Mouse (Mus musculus) heart, postnatal 0 days (tissue): ENCODE data around the gene Rps24. TPM values are rescaled to one million over a fixed set of nuclear protein-coding genes. Genes with fewer than 3 reads are reported as not detected.
"Not testable (repeated sequence)": the region's sequence is repeated elsewhere in the genome, so short reads cannot be mapped to it uniquely, and the experiment has no call there.

ENCODE experiments used
- ATAC-seq: fragments of 200-750 bp; cut with Nextera tagmentation; 2 replicates; pipeline ENCODE4 v1.8.0; 2017; ENCODE audit warnings: low read depth, moderate number of reproducible peaks, moderate library complexity; ENCODE audit not compliant: insufficient read depth
- DNase-seq: peaks from one replicate; pipeline ENCODE4 v3.0.0-alpha.2; 2016; ENCODE audit warnings: low spot score
- H3K27ac ChIP-seq: fragments of 300-500 bp; sonication (generic); 2 replicates; pipeline ENCODE4 v1.5.1; 2014; ENCODE audit warnings: low read depth, mild to moderate bottlenecking
- H3K27me3 ChIP-seq: fragments of 300-500 bp; sonication (generic); 2 replicates; pipeline ENCODE4 v1.6.1; 2014; ENCODE audit warnings: low read length, mixed read lengths; ENCODE audit not compliant: control insufficient read depth, insufficient read depth
- H3K36me3 ChIP-seq: fragments of 300-500 bp; sonication (generic); replicated peaks from 2 replicates; pipeline ENCODE4 v1.6.1; 2014; ENCODE audit warnings: low read length, mixed read lengths; ENCODE audit not compliant: control insufficient read depth, insufficient read depth
- H3K4me1 ChIP-seq: fragments of 300-500 bp; sonication (generic); 2 replicates; pipeline ENCODE4 v1.6.1; 2014; ENCODE audit warnings: antibody characterized with exemption; ENCODE audit not compliant: control insufficient read depth, insufficient read depth
- H3K4me2 ChIP-seq: fragments of 300-500 bp; sonication (generic); 2 replicates; pipeline ENCODE4 v1.6.1; 2014; ENCODE audit warnings: low read depth, mild to moderate bottlenecking, low read length, moderate library complexity
- H3K4me3 ChIP-seq: fragments of 300-500 bp; sonication (generic); 2 replicates; pipeline ENCODE4 v1.5.1; 2014; ENCODE audit warnings: low read depth, low read length
- H3K9ac ChIP-seq: fragments of 300-500 bp; sonication (generic); replicated peaks from 2 replicates; pipeline ENCODE4 v1.6.1; 2014; ENCODE audit warnings: low read depth, low read length, mixed read lengths
- H3K9me3 ChIP-seq: fragments of 300-500 bp; sonication (generic); replicated peaks from 2 replicates; pipeline ENCODE4 v1.6.1; 2016; ENCODE audit warnings: low read length; ENCODE audit not compliant: control insufficient read depth
- CTCF ChIP-seq: IDR thresholded peaks from 2 replicates; pipeline ENCODE4 v1.5.1; 2016; ENCODE audit warnings: antibody characterized with exemption, control low read depth, low read depth
- EP300 ChIP-seq: IDR thresholded peaks from 2 replicates; pipeline ENCODE4 v1.6.1; 2016; ENCODE audit warnings: antibody characterized with exemption, low read depth
- WGBS: fragments of 180-500 bp; shearing (Covaris S2); extraction: QIAGEN DNeasy Blood & Tissue Kit; methylation state at CpG from one replicate; pipeline ENCODE4 v1.1.7; 2014; 5-methylcytosine and 5-hydroxymethylcytosine counted together
- polyA plus RNA-seq: library from polyadenylated mRNA; unstranded; fragments of >200 nt; fragmentation: Nextera tagmentation; extraction: Ambion mirVana; gene quantifications from 2 replicates; pipeline ENCODE4 v1.2.1, GENCODE M21; 2015
- total RNA-seq: library from RNA; depleted of rRNA; stranded (reverse); fragments of >200 nt; gene quantifications from 2 replicates; pipeline ENCODE4 v1.2.3, GENCODE M21; 2014; ENCODE audit warnings: low replicate concordance; rRNA removed

Gene Rps24
- 1,343 and 1,619 TPM in 2 replicates for total RNA-seq
- 690 and 717 TPM in 2 replicates for polyA plus RNA-seq

DNA sequence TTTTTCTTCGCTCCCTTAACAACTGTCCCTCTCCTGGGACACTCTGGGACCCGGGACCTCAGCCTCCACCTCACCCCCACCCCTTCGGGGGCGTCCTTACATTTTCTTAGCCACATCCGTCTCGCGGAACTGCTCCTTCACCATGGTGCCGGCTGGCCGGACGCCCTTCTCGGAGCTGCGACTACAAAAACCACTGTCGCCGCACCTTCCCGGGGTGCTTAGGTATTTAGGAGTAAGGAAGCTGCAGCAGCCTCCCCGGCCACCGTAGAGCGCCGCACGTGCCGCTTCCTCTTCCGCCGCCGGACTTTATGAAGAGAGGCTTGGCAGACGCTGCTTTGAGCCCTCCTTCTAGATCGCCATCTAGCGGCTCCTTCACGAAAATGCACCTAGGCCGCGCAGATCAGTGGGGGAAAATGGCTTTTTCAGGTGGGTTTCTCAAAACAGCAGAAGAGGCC lies at the start of gene Rps24, which contains the start of gene Polr3a:
Gene Rps24 (plus strand): TSS at position 353 of the 455 bp plus-strand sequence.
Gene Polr3a (minus strand): TSS at position 286 of the 455 bp plus-strand sequence.
- H3K9ac ChIP-seq, result peak within 1 kb of the TSS; percentile 88
- H3K9me3 ChIP-seq, result no peaks in the 10 kb centered on the region
- peaks cover 16% of the 10 kb centered on the region for H3K4me1 ChIP-seq
- DNase-seq, result peak; percentile 92
- peak within 1 kb of the TSS; percentile 86 for H3K4me2 ChIP-seq
- peak within 1 kb of the TSS; percentile 94 for H3K4me3 ChIP-seq
- no peaks in the 10 kb centered on the region for H3K27me3 ChIP-seq
- H3K27ac ChIP-seq, result peak within 1 kb of the TSS; percentile 46
- peak; percentile 65 for ATAC-seq
- H3K36me3 ChIP-seq, result peaks cover 25% of the 10 kb centered on the region
- WGBS, result 0% methylated on average over 30 of the region's 30 CpGs
- TF ChIP-seq CTCF (peak; percentile 90), EP300 (peak; percentile 77; the same call in 1 of the 2 replicates)

DNA sequence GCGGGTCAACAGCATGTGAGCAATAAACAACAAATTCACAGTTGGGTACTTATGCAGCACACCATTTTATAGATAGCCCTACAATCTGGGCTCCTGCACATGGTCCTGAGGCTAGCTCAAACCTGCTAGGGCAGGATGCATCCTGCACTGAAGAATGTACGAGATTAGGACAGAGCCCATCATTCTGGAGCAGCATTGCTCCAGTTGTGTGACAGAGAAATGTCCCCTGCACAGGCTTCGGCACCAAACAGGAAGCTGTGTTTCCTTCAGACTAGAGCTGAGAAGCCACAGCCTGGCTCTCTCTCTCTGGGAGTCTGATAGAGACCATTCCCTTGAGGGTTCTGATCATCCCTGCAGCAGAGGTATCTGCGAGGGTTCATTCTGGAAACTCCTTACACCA lies 43.4 kb upstream of the Rps24 start:
- not testable (repeated sequence) for H3K4me3 ChIP-seq, H3K9me3 ChIP-seq, H3K4me2 ChIP-seq, DNase-seq, H3K27ac ChIP-seq, ATAC-seq, H3K27me3 ChIP-seq, H3K4me1 ChIP-seq, H3K9ac ChIP-seq
- peaks cover 16% of the 10 kb centered on the region for H3K36me3 ChIP-seq
- WGBS, result 64% methylated on average over 4 of the region's 4 CpGs

GRCm38 (mm10) chr14:24458191-24458590 lies 28.7 kb upstream of the Rps24 start:
- H3K4me2 ChIP-seq, result no peak overlapping the region
- TF ChIP-seq EP300 (no peak), CTCF (no peak)
- no peaks in the 10 kb centered on the region for H3K27me3 ChIP-seq
- DNase-seq, result no peak
- H3K4me3 ChIP-seq, result no peak overlapping the region
- no peak overlapping the region for H3K27ac ChIP-seq
- no peaks in the 10 kb centered on the region for H3K4me1 ChIP-seq
- no peaks in the 10 kb centered on the region for H3K9me3 ChIP-seq
- 89% methylated on average over 3 of the region's 3 CpGs for WGBS
- ATAC-seq, result no peak
- no peak overlapping the region for H3K9ac ChIP-seq
- H3K36me3 ChIP-seq, result peaks cover 98% of the 10 kb centered on the region

DNA sequence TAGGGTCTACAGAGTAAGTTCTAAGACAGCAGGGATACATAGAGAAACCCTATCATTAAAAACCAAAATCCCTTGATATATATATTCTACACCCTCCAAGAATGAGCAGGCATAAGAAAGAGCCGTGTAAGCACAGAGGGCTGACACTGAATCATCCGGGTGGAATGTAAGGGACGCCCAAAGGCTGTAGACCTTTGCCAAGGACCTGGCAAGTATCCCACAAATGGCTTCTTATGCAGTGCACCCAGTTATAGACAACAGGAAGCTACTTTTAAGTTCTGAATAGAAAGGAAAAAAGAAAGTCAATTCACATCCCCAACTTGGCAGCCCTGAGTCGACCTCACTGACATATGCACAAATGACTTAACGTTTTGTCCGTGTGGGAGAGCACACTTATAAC lies 18.1 kb upstream of the Rps24 start:
- Histone ChIP-seq H3K9me3 (no peaks in the 10 kb centered on the region), H3K27ac (no peak overlapping the region), H3K4me1 (no peaks in the 10 kb centered on the region), H3K4me2 (no peak overlapping the region), H3K27me3 (no peaks in the 10 kb centered on the region), H3K36me3 (peaks cover 99% of the 10 kb centered on the region), H3K9ac (no peak overlapping the region), H3K4me3 (no peak overlapping the region)
- ATAC-seq, result no peak
- TF ChIP-seq EP300 (no peak), CTCF (no peak)
- DNase-seq, result no peak
- 74% methylated on average over 6 of the region's 6 CpGs for WGBS

GRCm38 (mm10) chr14:24486241-24486767 lies 621 bp upstream of the Rps24 start:
- peaks cover 11% of the 10 kb centered on the region for H3K4me1 ChIP-seq
- no peak; the same call in 1 of the 2 replicates for ATAC-seq

DNA sequence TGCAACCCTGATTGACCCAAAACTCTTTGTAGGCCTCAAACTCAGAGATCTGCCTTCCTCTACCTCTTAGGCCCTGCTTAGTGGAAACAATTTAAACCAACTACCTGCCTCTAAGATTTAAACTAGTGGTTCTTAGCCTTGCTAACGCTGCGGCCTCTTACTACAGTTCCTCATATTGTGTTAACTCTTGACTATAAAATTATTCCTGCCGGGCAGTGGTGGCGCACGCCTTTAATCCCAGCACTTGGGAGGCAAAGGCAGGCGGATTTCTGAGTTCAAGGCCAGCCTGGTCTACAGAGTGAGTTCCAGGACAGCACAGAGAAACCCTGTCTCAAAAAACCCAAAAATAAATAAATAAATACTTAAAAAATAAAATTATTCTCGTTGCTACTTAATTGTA lies 2.8 kb downstream of the Rps24 start:
- not testable (repeated sequence) for H3K4me2 ChIP-seq, H3K9ac ChIP-seq, DNase-seq, H3K27me3 ChIP-seq, H3K9me3 ChIP-seq, ATAC-seq, H3K4me3 ChIP-seq, H3K27ac ChIP-seq
- Histone ChIP-seq H3K4me1 (peaks cover 29% of the 10 kb centered on the region), H3K36me3 (peaks cover 29% of the 10 kb centered on the region)
- 80% methylated on average over 7 of the region's 7 CpGs for WGBS

More at GRCm38 (mm10) chr14:24486241-24486767, 621 bp upstream of the Rps24 start:
- H3K4me2 ChIP-seq, result peak overlapping the region; percentile 86
- DNase-seq, result no peak
- peak overlapping the region; percentile 46 for H3K27ac ChIP-seq
- TF ChIP-seq EP300, result no peak
- TF ChIP-seq CTCF, result no peak
- no peaks in the 10 kb centered on the region for H3K27me3 ChIP-seq
- H3K9me3 ChIP-seq, result no peaks in the 10 kb centered on the region
- peaks cover 30% of the 10 kb centered on the region for H3K36me3 ChIP-seq
- H3K9ac ChIP-seq, result peak overlapping the region; percentile 88
- peak overlapping the region; percentile 94 for H3K4me3 ChIP-seq
- 5% methylated on average over 13 of the region's 13 CpGs for WGBS
